Mouse (Mus musculus) testis, adult 2 months (tissue): ENCODE measurements around the gene March2.

Source experiments
- CTCF ChIP-seq: fragments of 200-500 bp; IDR thresholded peaks from 2 replicates; pipeline ENCODE4 v1.5.1; 2012; ENCODE audit warnings: low read depth, mild to moderate bottlenecking, inconsistent platforms, low read length, moderate library complexity; ENCODE audit not compliant: control insufficient read depth, insufficient read depth, insufficient replicate concordance
- POLR2A ChIP-seq: fragments of 200-500 bp; IDR thresholded peaks from 2 replicates; pipeline ENCODE4 v1.6.1; 2012; ENCODE audit warnings: low read depth, mild to moderate bottlenecking, inconsistent platforms, low read length, moderate library complexity; ENCODE audit not compliant: control insufficient read depth

DNA sequence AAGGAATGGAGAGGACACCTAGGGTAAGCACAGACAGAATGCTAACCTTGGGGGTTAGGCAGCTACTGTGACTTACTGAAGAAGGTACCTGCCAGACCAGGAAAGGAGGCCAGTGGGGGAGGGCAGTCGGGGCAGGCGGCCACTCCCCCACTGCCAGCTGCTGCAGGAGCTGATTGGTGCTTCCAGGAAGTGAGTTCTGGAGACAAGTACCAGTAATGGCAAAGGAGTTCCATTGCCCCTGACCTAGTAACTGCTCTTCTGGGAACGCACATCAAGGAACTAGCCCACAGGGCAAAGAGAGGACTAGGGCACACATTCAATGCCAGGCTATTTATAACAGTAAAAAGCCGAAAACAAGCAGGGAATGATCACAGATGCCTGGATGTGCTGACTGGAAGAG, 38.8 kb upstream of the March2 start:
- TF ChIP-seq POLR2A (no peak), CTCF (no peak)
